Mouse (Mus musculus) ES-Bruce4 (cell line): Measurements from ENCODE around the gene Antxrl. TPM values are rescaled to one million over a fixed set of nuclear protein-coding genes. Genes with fewer than 3 reads are reported as not detected.

Experiments
- H3K27ac ChIP-seq: 2 replicates; pipeline ENCODE4 v1.5.1; 2012; ENCODE audit warnings: low read length, inconsistent platforms; ENCODE audit not compliant: insufficient read depth
- H3K27me3 ChIP-seq: 2 replicates; pipeline ENCODE4 v1.6.1; 2012; ENCODE audit warnings: mild to moderate bottlenecking, low read length, inconsistent platforms; ENCODE audit not compliant: control insufficient read depth, poor library complexity, insufficient read depth, severe bottlenecking
- H3K36me3 ChIP-seq: 2 replicates; pipeline ENCODE4 v1.6.1; 2012; ENCODE audit warnings: inconsistent platforms, mild to moderate bottlenecking, low read length, moderate library complexity; ENCODE audit not compliant: control insufficient read depth, poor library complexity, insufficient read depth, severe bottlenecking
- H3K4me1 ChIP-seq: one replicate; pipeline ENCODE4 v1.8.1; 2011; ENCODE audit warnings: low read length; ENCODE audit not compliant: control insufficient read depth, insufficient read depth
- H3K4me3 ChIP-seq: 2 replicates; pipeline ENCODE4 v1.5.1; 2011; ENCODE audit warnings: low read depth, mild to moderate bottlenecking, low read length
- H3K9ac ChIP-seq: 2 replicates; pipeline ENCODE4 v1.6.1; 2012; ENCODE audit warnings: low read depth, mild to moderate bottlenecking, inconsistent platforms; ENCODE audit not compliant: poor library complexity, severe bottlenecking
- H3K9me3 ChIP-seq: replicated peaks from 2 replicates; pipeline ENCODE4 v1.6.1; 2012; ENCODE audit warnings: mild to moderate bottlenecking, low read length, inconsistent platforms; ENCODE audit not compliant: control insufficient read depth, poor library complexity, insufficient read depth, severe bottlenecking
- CTCF ChIP-seq: IDR thresholded peaks from one replicate; pipeline ENCODE4 v1.8.1; 2011; ENCODE audit warnings: low read depth, low read length
- EP300 ChIP-seq: IDR thresholded peaks from 2 replicates; pipeline ENCODE4 v1.6.1; 2011; ENCODE audit warnings: low read depth, low read length; ENCODE audit not compliant: insufficient read depth
- POLR2A ChIP-seq: IDR thresholded peaks from one replicate; pipeline ENCODE4 v1.8.1; 2011; ENCODE audit warnings: low read length; ENCODE audit not compliant: insufficient read depth
- polyA plus RNA-seq: library from polyadenylated mRNA; stranded (reverse); fragments of >200 nt; gene quantifications from 2 replicates; pipeline ENCODE4 v1.2.4, GENCODE M21; 2011; ENCODE audit warnings: low read depth; ENCODE audit not compliant: missing spikeins, insufficient read depth, insufficient read length

The Antxrl gene
- polyA plus RNA-seq, 1 experiment, result not detected

- Histone ChIP-seq H3K9ac (no peak overlapping the region), H3K27me3 (no peaks in the 10 kb centered on the region), H3K4me1 (no peaks in the 10 kb centered on the region), H3K36me3 (no peaks in the 10 kb centered on the region), H3K9me3 (no peaks in the 10 kb centered on the region), H3K27ac (no peak overlapping the region), H3K4me3 (no peak overlapping the region)
- TF ChIP-seq CTCF, result no peak
- TF ChIP-seq POLR2A, result no peak
- TF ChIP-seq EP300, result no peak
These were observed 39.0 kb downstream of the Antxrl start for GRCm38 (mm10) chr14:34091475-34091874.

DNA sequence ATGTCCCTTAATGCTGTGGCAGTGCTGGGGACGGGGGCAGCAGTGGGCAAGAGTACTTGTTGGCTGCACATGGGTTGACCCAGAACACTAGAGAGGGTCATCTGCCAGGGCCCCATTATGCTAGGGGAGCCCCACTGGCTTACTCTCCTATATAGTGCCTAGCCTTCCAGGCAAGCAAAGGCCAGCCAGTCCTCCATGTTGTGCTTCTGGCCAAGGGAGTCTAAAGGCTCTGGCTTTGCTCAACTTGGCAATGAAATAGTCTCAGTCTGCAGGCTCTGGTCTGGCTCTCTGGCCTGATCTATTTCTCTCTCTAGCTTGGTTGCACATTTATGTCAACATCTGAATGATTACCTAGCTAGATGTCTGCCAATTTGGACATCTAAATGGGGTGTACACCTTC is 40.3 kb downstream of the Antxrl start:
- Histone ChIP-seq H3K36me3 (no peaks in the 10 kb centered on the region), H3K9me3 (no peaks in the 10 kb centered on the region), H3K4me1 (no peaks in the 10 kb centered on the region), H3K27ac (no peak overlapping the region), H3K4me3 (no peak overlapping the region), H3K9ac (no peak overlapping the region), H3K27me3 (no peaks in the 10 kb centered on the region)
- no peak for TF ChIP-seq POLR2A
- TF ChIP-seq CTCF, result no peak

GRCm38 (mm10) chr14:34096161-34096560 is 43.7 kb downstream of the Antxrl start:
- no peaks in the 10 kb centered on the region for H3K9me3 ChIP-seq
- no peak overlapping the region for H3K27ac ChIP-seq
- TF ChIP-seq CTCF, result no peak
- no peak for TF ChIP-seq POLR2A
- no peak for TF ChIP-seq EP300
- H3K9ac ChIP-seq, result no peak overlapping the region
- no peaks in the 10 kb centered on the region for H3K27me3 ChIP-seq
- no peak overlapping the region for H3K4me3 ChIP-seq
- no peaks in the 10 kb centered on the region for H3K4me1 ChIP-seq
- H3K36me3 ChIP-seq, result no peaks in the 10 kb centered on the region

DNA sequence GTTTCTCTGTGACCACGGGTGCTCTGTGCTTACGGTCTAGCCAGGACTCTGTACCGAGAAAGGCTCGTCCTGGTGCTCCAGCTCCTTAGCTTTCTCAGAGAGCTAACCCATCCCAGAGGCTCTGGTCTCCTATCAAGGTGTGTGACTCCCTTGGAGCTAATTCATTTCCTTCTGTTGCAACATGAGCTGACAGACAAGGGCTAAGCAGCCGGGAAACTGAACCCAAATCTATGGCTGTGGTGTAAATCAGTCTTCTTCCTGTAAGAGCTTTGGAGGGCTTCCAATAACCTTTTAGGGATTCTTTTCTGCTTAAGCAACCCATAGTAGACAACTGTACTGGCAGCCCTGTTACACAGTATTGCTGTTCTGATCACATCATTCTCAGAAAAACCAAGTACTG is 50.1 kb downstream of the Antxrl start, which contains the start of gene A630023A22Rik:
TSS of gene A630023A22Rik (minus strand) at position 154 of the 400 bp plus-strand sequence.
- Histone ChIP-seq H3K27ac (no peak within 1 kb of the TSS), H3K4me3 (no peak within 1 kb of the TSS), H3K9ac (no peak within 1 kb of the TSS), H3K9me3 (no peaks in the 10 kb centered on the region), H3K4me1 (no peaks in the 10 kb centered on the region), H3K27me3 (no peaks in the 10 kb centered on the region), H3K36me3 (no peaks in the 10 kb centered on the region)
- TF ChIP-seq POLR2A (no peak), CTCF (no peak), EP300 (no peak)

GRCm38 (mm10) chr14:34103855-34104254 is 51.3 kb downstream of the Antxrl start:
- H3K4me3 ChIP-seq, result no peak overlapping the region
- H3K9me3 ChIP-seq, result no peaks in the 10 kb centered on the region
- no peaks in the 10 kb centered on the region for H3K4me1 ChIP-seq
- no peaks in the 10 kb centered on the region for H3K27me3 ChIP-seq
- H3K27ac ChIP-seq, result no peak overlapping the region
- H3K9ac ChIP-seq, result no peak overlapping the region
- H3K36me3 ChIP-seq, result no peaks in the 10 kb centered on the region
- TF ChIP-seq POLR2A, result no peak
- TF ChIP-seq EP300, result no peak
- no peak for TF ChIP-seq CTCF

DNA sequence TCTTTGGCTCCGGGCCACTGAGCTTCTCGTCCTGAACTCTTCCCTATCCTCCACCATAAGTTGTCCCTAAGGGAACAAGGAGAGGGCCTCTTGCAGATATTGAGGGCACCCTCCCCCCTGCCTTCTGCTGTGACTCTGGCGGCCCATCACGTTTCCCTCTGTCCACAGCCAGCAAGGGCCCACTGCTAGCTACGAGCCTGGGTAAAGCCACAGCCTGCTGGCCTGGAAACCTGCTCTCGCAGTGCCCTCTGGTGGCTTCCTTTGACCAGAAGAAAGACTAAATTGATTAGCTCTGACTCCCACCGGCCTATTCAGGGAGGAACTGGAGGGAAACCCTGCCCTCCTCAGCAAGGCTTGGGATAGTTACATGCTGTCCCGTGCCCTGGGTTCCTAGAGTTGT is 52.4 kb downstream of the Antxrl start:
- H3K4me1 ChIP-seq, result no peaks in the 10 kb centered on the region
- TF ChIP-seq CTCF, result peak; percentile 81
- TF ChIP-seq EP300, result no peak

More for the DNA sequence above, 52.4 kb downstream of the Antxrl start:
- H3K4me3 ChIP-seq, result no peak overlapping the region
- no peaks in the 10 kb centered on the region for H3K27me3 ChIP-seq
- H3K27ac ChIP-seq, result no peak overlapping the region
- H3K9ac ChIP-seq, result no peak overlapping the region
- H3K9me3 ChIP-seq, result no peaks in the 10 kb centered on the region
- no peaks in the 10 kb centered on the region for H3K36me3 ChIP-seq
